Mouse (Mus musculus) gastrocnemius, postnatal 14 days (tissue): ENCODE measurements around the gene Cfap46. TPM values are rescaled to one million over a fixed set of nuclear protein-coding genes. Genes with fewer than 3 reads are reported as not detected.

Experiments
- total RNA-seq, 2 experiments: library from RNA; stranded (reverse); gene quantifications; 2 replicates each; pipeline ENCODE4 v1.2.3; 2021

The Cfap46 gene
- total RNA-seq, 2 experiments from 2014 or later, result 0.07 to 0.12 TPM

Other genes with a start within 250 kb of the Cfap46 start
- not detected for gene Nkx6-2, start 101.0 kb downstream of the Cfap46 start, total RNA-seq
- gene Adgra1, start 150.4 kb upstream of the Cfap46 start, total RNA-seq, result under 1 TPM; 0.14 to 0.22 TPM
- under 1 TPM; 0.04 to 0.08 TPM for gene Kndc1, start 210.9 kb upstream of the Cfap46 start, total RNA-seq